Mouse (Mus musculus) heart, embryonic 14.5 days (tissue): ENCODE data around the gene Vdr. TPM values are rescaled to one million over a fixed set of nuclear protein-coding genes. Genes with fewer than 3 reads are reported as not detected.

Experiments
- ATAC-seq: fragments of 200-750 bp; cut with Nextera tagmentation; 2 replicates; pipeline ENCODE4 v1.8.0; 2017; ENCODE audit warnings: low read depth, moderate TSS enrichment; ENCODE audit not compliant: insufficient number of reproducible peaks, insufficient read depth, low FRiP score
- H3K27ac ChIP-seq, 2 experiments: fragments of 200-500 bp in 1 of 2; fragments of 300-500 bp in 1 of 2; sonication (generic) in 1 of 2; replicated peaks in 1 of 2; 2 replicates each; pipeline ENCODE4 v1.5.1; 2012 to 2014; ENCODE audit warnings: low read depth in 2 of 2, low read length in 2 of 2, control low read depth in 1 of 2, mild to moderate bottlenecking in 1 of 2, mixed read lengths in 1 of 2; ENCODE audit not compliant: control insufficient read depth in 1 of 2, insufficient read depth in 1 of 2
- H3K27me3 ChIP-seq: fragments of 300-500 bp; sonication (generic); 2 replicates; pipeline ENCODE4 v1.6.1; 2014; ENCODE audit warnings: mild to moderate bottlenecking, low read length, control low read depth; ENCODE audit not compliant: control insufficient read depth, insufficient read depth
- H3K36me3 ChIP-seq: fragments of 300-500 bp; sonication (generic); 2 replicates; pipeline ENCODE4 v1.6.1; 2014; ENCODE audit warnings: mild to moderate bottlenecking, control low read depth, low read length, mixed read lengths; ENCODE audit not compliant: control insufficient read depth, insufficient read depth
- H3K4me1 ChIP-seq, 2 experiments: fragments of 200-500 bp in 1 of 2; fragments of 300-500 bp in 1 of 2; sonication (generic) in 1 of 2; 2 replicates each; pipeline ENCODE4 v1.6.1; 2012 to 2014; ENCODE audit warnings: low read length in 2 of 2, control low read depth in 1 of 2, mixed read lengths in 1 of 2; ENCODE audit not compliant: control insufficient read depth in 2 of 2, insufficient read depth in 2 of 2
- H3K4me2 ChIP-seq: fragments of 300-500 bp; sonication (generic); 2 replicates; pipeline ENCODE4 v1.6.1; 2014; ENCODE audit warnings: mild to moderate bottlenecking, low read length
- H3K4me3 ChIP-seq, 2 experiments: fragments of 200-500 bp in 1 of 2; fragments of 300-500 bp in 1 of 2; sonication (generic) in 1 of 2; 2 replicates each; pipeline ENCODE4 v1.5.1; 2012 to 2014; ENCODE audit warnings: low read length in 2 of 2, mild to moderate bottlenecking in 2 of 2, control low read depth in 1 of 2, low read depth in 1 of 2, moderate library complexity in 1 of 2; ENCODE audit not compliant: control insufficient read depth in 1 of 2, insufficient read depth in 1 of 2
- H3K9ac ChIP-seq: fragments of 300-500 bp; sonication (generic); 2 replicates; pipeline ENCODE4 v1.6.1; 2014; ENCODE audit warnings: mild to moderate bottlenecking, low read length
- H3K9me3 ChIP-seq: fragments of 300-500 bp; sonication (generic); 2 replicates; pipeline ENCODE4 v1.6.1; 2016; ENCODE audit warnings: low read length, control low read depth; ENCODE audit not compliant: control insufficient read depth
- WGBS: fragments of 180-500 bp; shearing (Covaris S2); extraction: QIAGEN DNeasy Blood & Tissue Kit; methylation state at CpG from one replicate; pipeline ENCODE4 v1.1.7; 2014; 5-methylcytosine and 5-hydroxymethylcytosine counted together
- polyA plus RNA-seq: library from polyadenylated mRNA; unstranded; fragments of >200 nt; fragmentation: Nextera tagmentation; extraction: Ambion mirVana; gene quantifications from 2 replicates; pipeline ENCODE4 v1.2.1, GENCODE M21; 2014

The Vdr gene
- polyA plus RNA-seq, 1 experiment from 2014 or later: 0.81 TPM

DNA sequence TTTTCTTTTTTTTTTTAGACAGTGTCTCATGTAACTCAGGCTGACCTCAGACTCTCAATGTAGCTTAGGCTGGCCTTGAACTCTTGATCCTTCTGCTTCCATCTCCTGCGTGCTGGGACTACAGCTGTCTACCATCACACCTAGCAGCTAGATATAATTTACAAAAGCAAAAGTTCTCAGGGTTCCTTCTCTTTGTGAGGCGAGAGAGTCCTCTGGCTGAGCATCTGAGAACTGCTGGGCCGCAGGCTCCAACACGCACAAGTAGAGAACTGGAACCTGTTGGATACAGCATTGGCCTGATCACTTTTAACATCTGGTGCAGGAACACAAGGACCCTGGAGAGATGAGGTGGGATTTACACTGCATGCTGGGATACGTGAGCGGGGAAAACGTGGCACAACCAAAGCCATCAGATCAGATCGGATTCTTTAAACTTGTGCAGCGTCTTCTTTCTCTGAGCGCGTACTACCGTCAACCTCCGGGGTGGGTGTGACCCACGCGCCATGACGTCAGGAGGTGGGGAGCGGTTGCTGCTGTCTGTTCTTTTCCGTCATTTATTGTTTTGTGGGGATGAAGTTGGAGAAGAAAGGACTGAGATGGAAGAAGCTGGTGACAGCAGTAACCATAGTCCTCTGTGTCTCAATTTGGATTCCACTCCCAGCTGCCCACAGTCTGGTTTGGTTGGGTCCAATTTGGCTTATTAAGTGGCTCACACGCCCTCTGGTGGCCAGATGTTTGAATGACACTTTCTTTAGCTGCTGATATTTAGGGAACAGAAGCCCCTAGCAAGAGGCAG, 61.1 kb downstream of the Vdr start:
- H3K36me3 ChIP-seq: no peaks in the 10 kb centered on the region
- H3K9me3 ChIP-seq: 0 out of 2 replicates have a peak, but pooled peaks cover 4% of the 10 kb centered on the region
- H3K27me3 ChIP-seq: no peaks in the 10 kb centered on the region
- H3K4me3 ChIP-seq: peak overlapping the region; percentile 38 to 43
- peak; percentile 64; the same call in 1 of the 2 replicates for ATAC-seq
- H3K9ac ChIP-seq: peak overlapping the region; percentile 51
- peaks cover 0 to 2% of the 10 kb centered on the region in 2 experiments; a peak in 2 of 4 replicates for H3K4me1 ChIP-seq
- H3K4me2 ChIP-seq: peak overlapping the region; percentile 81
- 5% methylated on average over 19 of the region's 19 CpGs for WGBS
- peak overlapping the region in 1 of 2 experiments; percentile 34; a peak in 2 of 4 replicates for H3K27ac ChIP-seq

DNA sequence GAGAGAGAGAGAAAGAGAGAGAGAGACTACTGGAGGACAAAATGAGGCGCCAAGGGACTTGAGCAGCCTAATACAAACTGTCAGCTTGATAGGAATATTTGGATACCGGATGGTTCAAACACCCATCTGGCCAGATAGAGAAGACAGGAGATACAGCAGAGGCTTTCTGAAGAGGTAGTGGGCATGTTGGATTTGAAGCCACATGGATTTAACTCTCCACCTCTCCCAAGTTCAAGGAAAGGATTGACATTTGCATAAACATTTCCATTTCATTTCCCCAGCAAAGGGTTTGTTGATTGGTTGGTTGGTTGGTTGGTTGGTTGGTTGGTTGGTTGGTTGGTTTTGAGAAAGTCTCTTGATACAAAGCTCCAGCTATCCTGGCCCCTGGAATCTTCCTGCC, 62.6 kb downstream of the Vdr start:
- no peaks in the 10 kb centered on the region for H3K36me3 ChIP-seq
- no peak overlapping the region for H3K4me3 ChIP-seq
- H3K27me3 ChIP-seq: no peaks in the 10 kb centered on the region
- 88% methylated on average over 2 of the region's 2 CpGs for WGBS
- no peak for ATAC-seq
- H3K9me3 ChIP-seq: 0 out of 2 replicates have a peak, but pooled peaks cover 4% of the 10 kb centered on the region
- peaks cover 0 to 2% of the 10 kb centered on the region in 2 experiments; a peak in 2 of 4 replicates for H3K4me1 ChIP-seq
- H3K27ac ChIP-seq: no peak overlapping the region
- H3K4me2 ChIP-seq: no peak overlapping the region
- no peak overlapping the region for H3K9ac ChIP-seq

DNA sequence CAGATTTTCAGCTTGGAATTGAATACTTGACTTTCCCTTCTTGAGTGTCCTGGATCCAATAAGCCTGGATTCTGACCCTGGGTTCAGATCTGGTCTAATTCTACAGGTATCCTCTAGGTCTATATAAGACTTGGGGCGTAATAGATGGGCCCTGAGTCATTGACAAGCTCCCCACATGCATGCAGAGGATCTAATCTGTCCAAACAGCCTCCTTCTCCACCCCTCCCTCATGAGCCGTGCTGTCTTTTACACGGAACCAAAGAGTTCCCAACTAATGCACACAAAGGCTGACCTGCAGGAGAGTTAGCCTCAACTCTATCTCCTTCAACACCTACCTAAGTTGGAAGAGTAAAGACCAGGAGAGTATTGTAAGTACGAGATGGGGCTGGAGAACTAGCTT, 63.1 kb downstream of the Vdr start:
- Histone ChIP-seq H3K27ac (no peak overlapping the region), H3K4me3 (no peak overlapping the region)
- 80% methylated on average over 4 of the region's 4 CpGs for WGBS

DNA sequence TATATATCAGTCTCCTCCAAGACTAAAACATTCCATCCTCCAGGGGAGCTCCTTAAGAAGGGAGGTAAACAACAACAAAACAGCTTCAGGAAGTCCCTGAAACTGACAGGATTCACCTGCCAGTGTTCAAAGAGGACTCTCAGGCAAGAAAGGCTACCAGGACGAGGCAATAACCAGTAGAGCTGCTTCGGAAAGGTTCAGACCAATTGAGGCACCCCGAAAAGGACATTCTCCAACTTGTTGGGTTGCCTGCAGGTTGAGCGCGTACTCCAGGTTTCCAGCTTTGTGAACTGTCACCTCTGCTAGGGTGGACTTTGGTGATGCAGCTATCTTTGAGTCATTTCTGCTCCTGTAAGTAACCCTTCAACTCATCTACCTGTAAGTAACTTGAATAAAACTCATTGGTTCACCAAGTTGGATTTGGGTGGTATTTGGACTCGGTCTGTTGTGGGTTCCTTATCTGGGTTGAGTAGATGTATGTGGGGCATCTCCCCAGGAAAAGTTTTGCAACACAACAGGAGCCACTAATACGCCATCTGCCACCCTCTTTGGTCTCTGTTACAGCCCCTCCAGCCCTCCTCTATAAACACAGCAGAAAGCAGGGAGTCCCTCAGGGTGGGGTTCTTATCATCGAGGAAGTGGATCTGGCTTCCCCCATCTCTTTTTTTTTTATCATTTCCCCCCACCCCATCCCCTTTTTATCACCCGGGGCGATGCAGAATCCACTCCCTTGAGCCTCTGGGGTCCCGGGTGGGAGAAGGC, 64.1 kb downstream of the Vdr start:
- Histone ChIP-seq H3K9me3 (0 out of 2 replicates have a peak, but pooled peaks cover 4% of the 10 kb centered on the region), H3K4me3 (no peak overlapping the region), H3K4me1 (peaks cover 0 to 2% of the 10 kb centered on the region in 2 experiments; a peak in 2 of 4 replicates), H3K27ac (no peak overlapping the region), H3K36me3 (no peaks in the 10 kb centered on the region), H3K9ac (no peak overlapping the region), H3K4me2 (no peak overlapping the region), H3K27me3 (no peaks in the 10 kb centered on the region)
- 75% methylated on average over 11 of the region's 11 CpGs for WGBS
- ATAC-seq: no peak

More for the DNA sequence above, 63.1 kb downstream of the Vdr start:
- no peak for ATAC-seq
- no peaks in the 10 kb centered on the region for H3K36me3 ChIP-seq
- 0 out of 2 replicates have a peak, but pooled peaks cover 4% of the 10 kb centered on the region for H3K9me3 ChIP-seq
- no peak overlapping the region for H3K9ac ChIP-seq
- no peak overlapping the region for H3K4me2 ChIP-seq
- no peaks in the 10 kb centered on the region for H3K27me3 ChIP-seq
- H3K4me1 ChIP-seq: peaks cover 0 to 2% of the 10 kb centered on the region in 2 experiments; a peak in 2 of 4 replicates

DNA sequence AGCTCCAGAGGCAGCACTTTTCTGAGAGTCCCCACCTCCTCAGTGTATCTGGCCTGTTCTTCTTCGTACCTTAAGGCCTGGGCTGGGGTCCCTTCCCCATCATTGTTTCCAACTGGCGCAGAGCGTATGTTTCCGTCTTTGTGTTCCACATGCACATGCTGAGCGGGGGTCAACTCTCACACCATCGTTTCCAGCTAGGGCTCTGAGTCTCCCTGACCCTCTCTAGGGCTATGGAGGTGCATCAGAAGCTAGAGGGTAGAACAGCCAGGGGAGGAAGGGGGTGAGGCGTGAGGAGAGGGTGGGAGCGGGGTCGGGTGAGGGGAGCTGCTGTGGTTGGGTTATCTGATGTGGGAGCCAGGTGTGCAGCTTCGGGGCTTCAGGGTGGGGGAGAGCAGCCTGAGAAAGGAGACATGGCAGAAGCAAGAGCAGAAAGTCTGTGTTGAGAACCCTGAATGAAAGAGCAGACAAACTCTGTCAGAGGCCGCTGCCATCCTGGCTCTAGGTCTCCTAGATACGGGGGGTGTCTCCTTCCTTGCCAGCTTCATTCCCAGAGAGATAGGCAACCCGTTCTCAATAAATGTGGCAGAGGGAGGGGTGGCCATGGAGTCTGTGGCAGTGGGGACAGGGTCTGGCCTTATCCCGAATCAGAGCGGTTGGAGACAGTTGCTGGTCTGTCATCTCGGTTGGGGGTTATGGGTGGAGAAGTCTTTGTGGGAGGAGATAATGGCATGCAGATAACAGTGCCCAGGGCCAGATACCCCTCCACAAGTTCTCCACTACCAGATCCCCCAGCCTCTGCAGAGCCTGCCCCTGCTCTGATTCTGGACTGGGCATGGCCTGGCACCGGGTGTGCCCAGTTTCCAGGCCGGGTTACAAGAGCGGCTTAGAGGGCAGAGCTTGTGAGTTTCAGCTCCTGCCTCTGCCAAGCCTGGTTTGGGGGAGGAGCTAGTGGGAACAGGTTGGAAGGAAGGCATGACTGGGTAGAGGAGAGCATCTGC, 66.1 kb downstream of the Vdr start, which contains the start of gene Hdac7:
Hdac7 (minus strand) TSS at position 466 of the 998 bp plus-strand sequence.
- no peak within 1 kb of the TSS for H3K27ac ChIP-seq
- H3K4me2 ChIP-seq: no peak within 1 kb of the TSS
- no peak within 1 kb of the TSS for H3K4me3 ChIP-seq
- H3K9me3 ChIP-seq: 0 out of 2 replicates have a peak, but pooled peaks cover 4% of the 10 kb centered on the region
- no peaks in the 10 kb centered on the region for H3K36me3 ChIP-seq
- peaks cover 14 to 15% of the 10 kb centered on the region in 2 experiments for H3K4me1 ChIP-seq
- ATAC-seq: no peak
- WGBS: 61% methylated on average over 19 of the region's 19 CpGs
- no peak within 1 kb of the TSS for H3K9ac ChIP-seq
- no peaks in the 10 kb centered on the region for H3K27me3 ChIP-seq

GRCm38 (mm10) chr15:97843247-97843651, 67.2 kb downstream of the Vdr start:
- WGBS: 64% methylated on average over 7 of the region's 7 CpGs

More at GRCm38 (mm10) chr15:97843247-97843651, 67.2 kb downstream of the Vdr start:
- no peak for ATAC-seq
- H3K4me3 ChIP-seq: no peak overlapping the region
- 0 out of 2 replicates have a peak, but pooled peaks cover 4% of the 10 kb centered on the region for H3K9me3 ChIP-seq
- peaks cover 13 to 19% of the 10 kb centered on the region in 2 experiments for H3K4me1 ChIP-seq
- H3K27ac ChIP-seq: no peak overlapping the region
- H3K27me3 ChIP-seq: no peaks in the 10 kb centered on the region
- no peaks in the 10 kb centered on the region for H3K36me3 ChIP-seq
- no peak overlapping the region for H3K9ac ChIP-seq
- H3K4me2 ChIP-seq: no peak overlapping the region
